Mouse (Mus musculus): Measurements from ENCODE around the gene Hnrnph1.

- TF ChIP-seq CTCF (IDR thresholded peaks at IDR 0.05) (no peak), EP300 (IDR thresholded peaks at IDR 0.05) (no peak)
These were observed 7.4 kb upstream of the Hnrnph1 start for GRCm38 (mm10) chr11:50369360-50369911.

Measured in lung, postnatal 0 days (tissue).